Mouse (Mus musculus) kidney, postnatal 10 days (tissue): ENCODE results near the gene Adcy10.

ENCODE experiments used
- DNase-seq: peaks from one replicate; pipeline ENCODE4 v3.0.0; 2021; ENCODE audit warnings: mixed read lengths

Adcy10 gene

DNA sequence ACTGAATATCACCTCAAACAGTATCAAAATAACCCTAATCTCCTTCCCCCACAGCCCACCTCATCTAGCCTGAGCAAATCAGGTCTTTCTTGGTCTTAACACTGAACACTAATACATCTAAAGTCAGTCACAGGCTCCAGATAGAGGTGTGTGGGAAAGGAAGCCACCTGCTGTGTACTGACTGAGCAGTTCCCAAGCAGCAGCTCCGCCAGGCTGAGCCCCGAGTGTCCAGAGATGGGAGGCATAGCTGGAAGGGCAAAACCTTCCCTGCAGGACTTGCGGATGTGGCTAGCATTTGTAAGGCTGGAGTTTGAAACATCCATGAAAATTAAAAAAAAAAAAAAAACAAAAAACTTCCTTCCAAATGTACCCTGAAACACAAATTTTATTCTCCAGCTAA is 120.1 kb downstream of the Adcy10 start:
- DNase-seq, result no peak

DNA sequence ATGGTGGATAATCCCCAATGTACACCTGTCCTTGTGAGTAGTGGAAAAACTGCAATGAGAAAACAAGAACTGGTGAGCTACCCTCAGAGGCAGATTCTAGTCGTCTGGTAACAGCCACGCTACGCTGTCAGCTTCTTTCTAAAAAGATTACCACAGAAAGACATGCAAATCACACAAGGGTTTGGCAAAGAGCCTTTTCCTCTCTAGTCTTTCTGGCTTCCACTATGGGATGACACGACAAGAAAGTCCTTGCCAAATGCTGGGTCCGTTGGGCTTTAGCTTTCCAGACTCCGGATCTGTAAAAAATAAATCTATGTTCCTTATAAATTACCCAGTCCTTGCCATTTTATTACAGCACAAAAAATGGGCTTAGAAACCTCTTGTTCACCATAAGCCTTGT is 120.8 kb downstream of the Adcy10 start:
- DNase-seq, result no peak

DNA sequence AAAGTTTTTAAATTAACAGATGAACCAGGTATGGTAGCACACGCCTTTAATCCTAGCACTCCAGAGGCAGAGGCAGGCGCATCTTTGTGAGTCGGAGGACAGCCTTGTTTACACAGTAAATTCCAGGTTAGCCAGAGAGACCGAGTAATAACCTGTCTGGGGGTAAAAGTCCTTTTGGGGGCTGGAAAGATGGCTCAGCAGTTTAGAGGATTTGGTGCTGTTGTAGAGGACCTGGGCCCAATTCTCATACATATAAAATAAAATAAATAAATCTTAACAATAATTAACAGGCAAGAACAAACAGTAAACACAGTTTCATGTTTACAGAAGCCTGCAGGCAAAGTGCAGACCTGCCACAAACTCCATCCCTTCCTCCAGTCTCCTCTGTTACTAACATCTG is 123.9 kb downstream of the Adcy10 start:
- DNase-seq, result no peak

DNA sequence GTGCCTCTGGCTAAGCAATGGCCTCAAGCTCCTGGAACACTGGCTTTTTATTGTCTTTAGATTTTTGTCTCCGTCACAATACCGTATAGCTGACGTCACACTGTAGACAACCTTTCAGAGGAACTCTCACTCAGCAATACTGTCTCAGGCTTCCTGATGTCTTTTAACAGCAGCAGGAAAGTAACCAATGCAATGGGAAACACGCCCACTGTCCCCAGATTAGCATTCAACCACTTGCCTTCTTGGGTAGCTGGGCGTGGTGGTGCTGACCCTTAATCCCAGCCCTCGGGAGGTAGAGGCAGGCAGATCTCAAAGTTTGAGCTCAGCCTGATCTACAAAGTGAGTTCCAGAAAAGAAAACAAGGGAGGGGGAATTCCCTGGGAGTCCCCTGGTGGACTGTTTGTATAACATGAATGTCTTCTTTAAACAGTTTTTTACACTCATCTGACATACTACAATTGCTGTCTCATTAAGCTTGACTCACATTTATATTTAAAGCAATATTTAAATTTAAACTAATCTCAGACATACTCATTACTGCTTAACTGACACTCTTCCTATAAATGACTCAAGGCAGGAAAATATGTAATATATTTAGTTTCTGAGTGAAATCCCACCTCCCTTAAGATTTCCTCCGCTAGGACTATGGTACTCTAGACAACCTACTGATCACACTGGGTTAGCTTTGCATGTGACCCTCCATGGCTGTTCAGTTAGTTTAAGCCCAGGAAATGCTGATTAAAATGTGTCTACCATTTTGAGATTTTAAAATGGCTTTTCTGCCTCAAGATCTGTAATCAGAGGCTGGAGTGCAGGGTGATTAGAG is 124.7 kb downstream of the Adcy10 start:
- no peak for DNase-seq

DNA sequence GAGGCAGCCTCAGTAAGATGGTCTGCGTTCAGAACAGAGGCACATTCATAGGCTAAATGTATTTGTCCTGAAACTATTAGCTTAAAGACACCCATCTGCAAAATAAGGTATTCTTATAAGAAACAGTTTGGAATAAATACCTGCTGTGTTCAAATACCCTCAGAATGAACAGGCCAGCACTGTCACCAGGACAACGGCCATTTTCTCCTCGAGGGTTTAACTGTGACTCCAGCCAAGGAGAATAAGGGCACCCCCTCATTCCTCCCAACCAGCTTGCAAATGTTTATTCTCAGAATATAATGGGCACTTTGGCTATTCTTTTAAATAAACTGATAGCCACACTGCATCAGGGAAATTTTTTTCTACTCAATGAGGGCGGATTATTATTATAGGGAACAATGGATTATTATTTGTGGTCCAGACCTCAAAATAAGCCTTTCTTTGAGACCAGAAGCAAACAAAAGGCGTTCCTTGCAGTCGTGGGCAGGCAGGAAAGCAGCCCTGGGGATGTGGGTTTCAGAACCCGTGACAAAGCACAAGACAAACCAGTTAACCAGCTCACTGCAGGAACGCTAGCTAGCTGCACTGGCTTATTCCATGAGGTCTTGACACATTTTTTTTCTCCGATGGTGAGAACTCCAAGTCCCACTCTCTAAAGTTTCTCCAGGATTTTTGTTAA is 125.5 kb downstream of the Adcy10 start:
- DNase-seq, result no peak

DNA sequence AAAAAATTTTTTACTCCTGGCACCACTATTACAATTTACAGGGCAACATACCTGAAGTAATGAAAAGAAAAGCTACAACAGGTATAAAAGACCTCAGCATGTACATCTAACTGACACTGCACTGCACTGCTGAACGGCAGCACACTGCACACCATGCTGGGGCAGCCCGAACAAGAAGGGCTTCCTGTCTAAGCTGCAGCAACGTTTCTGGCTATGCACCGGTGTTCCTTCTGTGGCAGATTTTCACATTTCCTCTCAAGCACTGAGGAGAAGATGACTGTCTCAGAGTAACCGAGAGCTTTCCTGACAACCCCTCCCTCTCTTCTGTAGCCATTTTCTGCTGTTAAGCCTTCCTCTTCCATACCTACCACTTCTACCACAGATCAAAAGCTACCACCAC is 127.7 kb downstream of the Adcy10 start:
- DNase-seq, result no peak

DNA sequence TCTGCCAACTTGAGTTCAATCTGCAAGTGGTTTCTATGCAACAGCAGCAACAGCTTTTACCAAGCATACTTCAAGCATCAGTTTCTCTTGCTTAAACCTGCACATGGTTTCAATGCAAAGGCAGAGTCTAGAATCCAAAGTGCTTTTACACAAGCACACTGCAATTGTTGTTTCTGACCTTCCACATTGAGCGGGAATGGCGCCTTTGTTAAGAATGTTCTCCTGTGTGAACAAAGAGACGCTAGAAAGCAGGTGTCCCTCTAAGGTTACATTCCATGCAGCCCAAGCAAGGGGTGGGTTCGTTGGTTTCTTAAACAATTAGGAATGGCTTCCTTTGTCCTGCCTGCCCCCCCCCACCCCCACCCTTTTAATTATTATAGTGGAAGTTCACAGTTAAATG is 128.9 kb downstream of the Adcy10 start:
- DNase-seq, result no peak

DNA sequence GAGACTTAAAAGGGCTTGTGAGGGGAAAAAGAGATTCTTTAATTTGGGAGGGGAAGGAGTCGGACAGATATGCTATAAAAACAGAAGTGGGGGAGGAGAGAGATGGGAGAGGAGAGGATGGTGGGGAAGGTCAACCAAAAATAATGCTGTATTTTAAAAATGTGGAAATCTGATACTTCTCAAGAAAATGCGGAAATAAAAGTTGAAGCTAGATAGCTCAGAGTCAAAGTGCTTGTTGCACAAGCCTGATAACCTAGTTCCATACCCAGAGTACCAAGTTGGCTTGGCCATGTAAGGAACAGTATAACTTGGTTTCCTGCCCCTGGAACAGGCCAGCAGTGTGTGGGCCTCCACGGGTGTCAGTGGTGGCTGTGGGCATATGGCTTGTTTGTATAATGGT is 129.8 kb downstream of the Adcy10 start:
- no peak for DNase-seq

DNA sequence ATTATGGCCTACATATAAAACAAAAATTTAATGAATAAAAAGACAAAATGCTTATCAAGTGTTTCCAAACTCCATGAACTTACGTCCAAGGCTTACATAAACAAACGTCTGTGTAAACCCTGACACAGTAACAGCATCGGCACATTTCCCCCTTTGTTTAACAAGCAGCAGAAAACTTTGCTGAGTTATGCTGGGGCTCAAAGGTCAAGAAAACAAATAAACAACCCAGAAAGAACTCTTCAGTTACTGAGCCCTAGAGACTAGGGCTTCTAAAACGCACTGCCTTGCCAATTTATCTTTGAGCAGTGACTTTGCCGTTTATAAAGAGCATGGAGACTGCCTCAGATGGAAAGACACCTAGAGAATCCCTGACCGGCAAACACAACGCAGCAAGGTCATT is 131.7 kb downstream of the Adcy10 start:
- DNase-seq, result no peak

DNA sequence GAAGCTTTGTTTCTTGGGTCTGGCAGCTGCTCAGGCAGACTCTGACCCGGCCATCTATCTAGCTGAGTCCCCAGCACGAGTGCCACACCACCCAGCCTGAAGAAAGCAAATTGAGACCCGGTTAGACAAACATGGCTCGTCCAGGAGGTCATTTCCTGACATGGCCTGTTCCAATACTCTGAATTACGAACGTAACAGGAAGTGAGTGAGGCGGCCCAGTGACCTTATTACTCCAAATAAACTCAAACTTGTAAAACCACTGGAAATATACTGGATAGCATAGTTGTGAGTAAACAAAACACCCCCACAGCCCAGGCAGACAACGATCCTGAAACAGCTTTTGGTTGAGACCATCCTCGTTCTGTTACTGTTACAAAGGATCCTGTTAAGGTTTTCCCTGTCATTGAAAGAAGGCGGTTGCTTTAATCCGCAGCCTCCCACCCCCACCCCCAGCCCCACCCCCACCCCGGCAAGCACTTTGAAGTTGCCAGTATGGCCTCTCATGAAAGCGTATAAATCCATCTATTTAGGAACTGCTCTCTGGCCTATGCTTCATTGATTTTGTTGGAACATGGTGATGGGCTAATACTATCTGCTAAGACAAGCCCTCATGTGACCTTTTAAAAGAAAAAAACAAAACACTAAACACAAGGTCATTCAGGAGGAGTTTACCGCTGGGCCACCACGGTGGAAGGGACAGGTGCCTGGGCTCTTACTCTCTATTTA is 132.3 kb downstream of the Adcy10 start:
- peak; percentile 81 for DNase-seq

DNA sequence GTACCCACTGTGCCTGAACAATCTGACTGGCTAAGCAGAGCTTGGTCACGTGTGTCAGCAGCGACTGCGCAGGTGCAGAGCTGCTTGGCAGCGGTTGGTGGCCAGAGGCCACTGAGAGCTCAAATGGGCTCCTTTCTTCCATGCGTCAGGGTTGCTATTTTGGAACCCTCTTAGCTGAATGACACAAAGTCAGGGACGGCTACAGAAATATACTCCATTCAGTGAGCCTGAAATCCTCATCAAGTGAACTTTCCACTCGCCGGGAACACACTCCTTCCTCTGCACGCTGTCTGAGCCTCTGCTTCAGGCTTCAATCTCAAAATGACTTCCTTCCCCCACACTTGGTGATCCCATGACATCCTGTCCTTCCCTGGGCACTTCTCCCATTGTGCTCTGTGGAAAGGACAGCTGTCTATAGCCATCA is 133.2 kb downstream of the Adcy10 start:
- DNase-seq, result peak; percentile 52

DNA sequence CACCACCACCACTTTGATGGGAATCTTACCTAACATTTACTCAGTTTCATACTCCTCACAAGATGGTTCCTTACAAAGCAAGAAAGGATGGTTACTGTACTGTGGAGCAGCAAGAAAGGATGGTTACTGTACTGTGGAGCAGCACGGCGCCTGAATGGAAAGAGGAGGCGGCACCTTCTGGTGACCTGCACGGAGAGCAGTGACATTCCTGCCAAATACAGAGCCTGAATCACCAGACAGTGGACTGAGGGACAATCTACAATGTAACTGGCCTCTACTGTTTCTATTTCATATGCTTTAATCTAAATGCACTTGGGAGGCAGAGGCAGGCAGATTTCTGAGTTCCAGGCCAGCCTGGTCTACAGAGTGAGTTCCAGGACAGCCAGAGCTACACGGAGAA is 140.1 kb downstream of the Adcy10 start:
- no peak for DNase-seq

DNA sequence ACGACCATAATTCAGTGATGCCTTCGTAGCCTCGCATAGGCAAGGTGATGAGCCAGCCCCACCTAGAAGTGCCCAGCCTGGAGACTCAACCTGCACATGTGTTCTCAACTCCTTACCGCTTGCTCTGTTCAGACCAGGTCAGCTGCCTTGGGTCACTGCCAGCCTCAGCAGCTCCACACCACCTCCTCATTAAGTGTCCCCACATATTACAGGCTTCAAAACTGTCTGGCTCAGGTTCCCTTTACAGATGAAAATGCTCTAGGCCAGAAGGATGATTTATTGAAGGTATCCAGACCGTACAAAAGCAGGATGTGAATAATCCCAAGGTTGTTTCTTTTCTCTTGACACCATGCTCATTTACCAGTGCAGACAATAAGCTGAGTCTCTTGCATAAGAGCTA is 140.9 kb downstream of the Adcy10 start:
- peak; percentile 68 for DNase-seq
